In genomic region chr8:43603166-43603565, GRCm38 (mm10) we compare ENCODE assay signal across 13 mouse cellular contexts. TPM values are rescaled to one million over a fixed set of nuclear protein-coding genes. Genes with fewer than 3 reads are reported as not detected.
"Had no signal": no experiment of that assay in that cellular context is flagged by ENCODE, and none has a peak within 500 bp of the region (broad histone marks: within the 10 kb centered on the region; RNA-seq: fewer than 3 reads in every experiment).

No protein-coding gene starts in this region.

RNA-seq across cellular contexts. Expression of gene Gm5346, which starts 23.9 kb away (rescaled TPM):
- polyA plus RNA-seq: neural tube, embryonic 13.5 days; neural tube, embryonic 14.5 days; neural tube, embryonic 15.5 days; small intestine, adult 2 months; spleen, adult 2 months; stomach, embryonic 14.5 days; stomach, embryonic 15.5 days; stomach, embryonic 16.5 days; stomach, postnatal 0 days; thymus, adult 2 months; thymus, postnatal 0 days; urinary bladder, adult 2 months had no signal

RNA-seq across cellular contexts. Expression of gene Adam26a, which starts 26.7 kb away (rescaled TPM):
- total RNA-seq: neutrophil, adult 5-6 weeks had no signal
- polyA plus RNA-seq: neural tube, embryonic 13.5 days; neural tube, embryonic 14.5 days; neural tube, embryonic 15.5 days; small intestine, adult 2 months; spleen, adult 2 months; stomach, embryonic 14.5 days; stomach, embryonic 15.5 days; stomach, embryonic 16.5 days; stomach, postnatal 0 days; thymus, adult 2 months; thymus, postnatal 0 days; urinary bladder, adult 2 months had no signal
